Mouse (Mus musculus): ENCODE measurements around the gene Zfp668. TPM values are rescaled to one million over a fixed set of nuclear protein-coding genes. Genes with fewer than 3 reads are reported as not detected.
"Not testable (repeated sequence)": the region's sequence is repeated elsewhere in the genome, so short reads cannot be mapped to it uniquely, and the experiment has no call there.

Zfp668 gene
- total and polyA plus RNA-seq, 2 experiments from 2014 or later: 29.7 to 31.0 TPM

DNA sequence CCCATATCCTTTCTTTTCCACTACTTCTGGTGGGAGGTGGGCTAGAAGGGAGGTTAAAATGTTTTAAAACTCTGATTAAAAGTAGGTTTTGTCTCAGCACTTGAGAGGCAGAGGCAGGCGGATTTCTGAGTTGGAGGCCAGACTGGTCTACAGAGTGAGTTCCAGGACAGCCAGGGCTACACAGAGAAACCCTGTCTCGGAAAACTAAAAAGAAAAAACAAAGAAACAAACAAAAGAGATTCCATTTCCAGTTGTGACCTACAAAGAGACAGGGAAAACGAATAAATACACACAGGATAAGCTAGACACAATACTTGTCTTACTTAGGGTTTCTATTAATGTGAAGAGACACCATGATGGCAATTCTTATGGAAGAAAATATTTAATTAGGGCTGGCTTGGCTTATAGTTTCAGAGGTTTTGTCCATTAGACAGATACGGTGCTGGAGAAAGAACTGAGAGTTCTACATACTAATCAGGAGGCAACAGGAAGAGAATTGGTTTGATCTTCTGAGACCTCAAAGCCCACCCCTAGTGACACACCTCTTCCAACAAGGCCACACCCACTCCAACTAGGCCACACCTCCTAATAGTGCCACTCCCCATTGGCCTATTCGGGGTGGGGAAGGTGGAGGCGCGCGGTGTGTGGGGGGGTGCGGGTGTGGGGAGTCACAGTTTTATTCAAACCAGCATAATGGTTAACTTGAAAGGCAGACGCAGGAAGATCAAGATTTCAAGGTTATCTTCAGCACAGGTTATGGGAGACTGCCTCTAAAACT, 21.7 kb upstream of the Zfp668 start:
- Histone ChIP-seq H3K4me3 (ENCODE audit: low read depth, low read length) (no peak overlapping the region), H3K4me2 (ENCODE audit: low read depth, low read length, poor library complexity, severe bottlenecking) (no peak overlapping the region), H3K9ac (replicated peaks; ENCODE audit: low read length, poor library complexity, severe bottlenecking) (no peak overlapping the region), H3K36me3 (ENCODE audit: insufficient read depth, low read length) (0 out of 2 replicates have a peak, but pooled peaks cover under 1% of the 10 kb centered on the region), H3K4me1 (ENCODE audit: insufficient read depth, low read length) (no peaks in the 10 kb centered on the region), H3K9me3 (ENCODE audit: low read length) (no peaks in the 10 kb centered on the region), H3K27ac (ENCODE audit: low read depth, low read length) (no peak overlapping the region), H3K27me3 (ENCODE audit: insufficient read depth, low read length) (no peaks in the 10 kb centered on the region)
- whole genome bisulfite sequencing: 39% methylated on average over 10 of the region's 10 CpGs
- no peak for ATAC-seq (ENCODE audit: low FRiP score)
- TF ChIP-seq CTCF (IDR thresholded peaks at IDR 0.05): no peak
- DNase-seq (ENCODE audit: low spot score): no peak

DNA sequence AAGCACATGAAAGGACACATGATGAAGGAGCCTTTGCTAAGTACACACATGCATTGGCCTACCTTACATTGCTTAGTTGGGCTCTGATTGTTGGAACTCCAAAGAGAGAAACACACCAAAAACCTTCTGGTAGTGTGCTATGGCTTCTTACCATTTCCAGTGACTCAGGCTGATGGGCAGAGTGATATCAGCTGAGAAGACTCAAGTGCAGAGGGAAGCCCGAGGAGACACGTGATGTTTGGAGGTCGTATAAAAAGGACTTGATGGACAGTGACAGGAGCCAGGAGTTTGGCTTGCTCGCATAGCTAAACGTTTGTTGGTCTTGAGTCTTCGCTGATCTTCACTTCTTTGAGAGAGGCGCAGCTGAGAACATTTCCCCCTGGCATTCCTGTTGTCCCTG, 20.9 kb upstream of the Zfp668 start:
- ATAC-seq (ENCODE audit: low FRiP score) (no peak), DNase-seq (ENCODE audit: low spot score) (no peak)
- peaks cover 9% of the 10 kb centered on the region; the same call in 1 of the 2 replicates for H3K36me3 ChIP-seq (ENCODE audit: insufficient read depth, low read length)
- no peak overlapping the region for H3K4me2 ChIP-seq (ENCODE audit: low read depth, low read length, poor library complexity, severe bottlenecking)
- no peak for TF ChIP-seq CTCF (IDR thresholded peaks at IDR 0.05)
- H3K4me3 ChIP-seq (ENCODE audit: low read depth, low read length): no peak overlapping the region
- no peaks in the 10 kb centered on the region for H3K9me3 ChIP-seq (ENCODE audit: low read length)
- no peak overlapping the region for H3K27ac ChIP-seq (ENCODE audit: low read depth, low read length)
- H3K9ac ChIP-seq (replicated peaks; ENCODE audit: low read length, poor library complexity, severe bottlenecking): no peak overlapping the region
- no peaks in the 10 kb centered on the region for H3K27me3 ChIP-seq (ENCODE audit: insufficient read depth, low read length)
- 91% methylated on average over 7 of the region's 7 CpGs for WGBS
- H3K4me1 ChIP-seq (ENCODE audit: insufficient read depth, low read length): no peaks in the 10 kb centered on the region

DNA sequence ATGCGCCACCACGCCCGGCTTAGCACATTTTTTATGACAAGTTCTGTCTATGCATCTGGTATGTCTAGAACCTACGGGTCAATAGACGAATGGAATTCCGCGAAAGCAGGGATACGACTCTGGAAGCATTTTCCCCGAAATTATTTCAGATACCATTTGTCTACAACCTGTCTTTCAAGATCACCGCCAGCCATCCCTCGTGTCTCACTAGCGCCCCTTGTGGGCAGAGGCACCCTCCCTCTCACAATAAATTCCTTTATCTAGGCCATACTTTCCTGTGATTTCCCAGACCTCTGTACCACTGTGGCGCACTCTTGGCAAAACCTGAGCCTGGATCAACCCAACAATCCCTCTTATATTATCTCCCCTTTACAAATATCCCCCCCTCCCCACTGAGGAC, 19.8 kb upstream of the Zfp668 start:
- 64% methylated on average over 13 of the region's 13 CpGs for WGBS
- peaks cover 15% of the 10 kb centered on the region; the same call in 1 of the 2 replicates for H3K36me3 ChIP-seq (ENCODE audit: insufficient read depth, low read length)
- DNase-seq (ENCODE audit: low spot score): peak; percentile 49
- TF ChIP-seq CTCF (IDR thresholded peaks at IDR 0.05): peak; percentile 78
- no peak overlapping the region for H3K27ac ChIP-seq (ENCODE audit: low read depth, low read length)
- no peaks in the 10 kb centered on the region for H3K27me3 ChIP-seq (ENCODE audit: insufficient read depth, low read length)
- no peaks in the 10 kb centered on the region for H3K9me3 ChIP-seq (ENCODE audit: low read length)
- H3K4me3 ChIP-seq (ENCODE audit: low read depth, low read length): no peak overlapping the region
- no peak for ATAC-seq (ENCODE audit: low FRiP score)
- H3K9ac ChIP-seq (replicated peaks; ENCODE audit: low read length, poor library complexity, severe bottlenecking): no peak overlapping the region
- H3K4me2 ChIP-seq (ENCODE audit: low read depth, low read length, poor library complexity, severe bottlenecking): no peak overlapping the region
- no peaks in the 10 kb centered on the region for H3K4me1 ChIP-seq (ENCODE audit: insufficient read depth, low read length)

DNA sequence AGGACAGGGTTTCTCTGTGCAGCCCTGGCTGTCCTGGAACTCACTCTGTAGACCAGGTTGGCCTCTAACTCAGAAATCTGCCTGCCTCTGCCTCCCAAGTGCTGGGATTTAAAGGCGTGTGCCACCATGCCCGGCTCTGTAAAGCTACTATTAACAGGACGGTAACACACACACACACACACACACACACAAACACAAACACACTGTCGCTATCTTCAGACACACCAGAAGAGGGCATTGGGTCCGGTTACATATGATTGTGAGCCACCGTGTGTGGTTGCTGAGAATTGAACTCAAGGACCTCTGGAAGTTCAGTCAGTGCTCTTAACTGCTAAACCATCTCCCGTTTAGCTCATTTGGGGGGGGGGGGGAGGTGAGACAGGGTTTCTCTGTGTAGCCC, 19.3 kb upstream of the Zfp668 start:
- not testable (repeated sequence) for DNase-seq (ENCODE audit: low spot score); H3K4me1 ChIP-seq (ENCODE audit: insufficient read depth, low read length); H3K27me3 ChIP-seq (ENCODE audit: insufficient read depth, low read length); H3K9me3 ChIP-seq (ENCODE audit: low read length); ATAC-seq (ENCODE audit: low FRiP score); H3K9ac ChIP-seq (replicated peaks; ENCODE audit: low read length, poor library complexity, severe bottlenecking)
- Histone ChIP-seq H3K36me3 (ENCODE audit: insufficient read depth, low read length) (peaks cover 15% of the 10 kb centered on the region; the same call in 1 of the 2 replicates), H3K27ac (ENCODE audit: low read depth, low read length) (0 out of 2 replicates have a peak overlapping the region, but pooled peaks have one; percentile 71), H3K4me2 (ENCODE audit: low read depth, low read length, poor library complexity, severe bottlenecking) (peak overlapping the region; percentile 74; the same call in 1 of the 2 replicates), H3K4me3 (ENCODE audit: low read depth, low read length) (peak overlapping the region; percentile 60; the same call in 1 of the 2 replicates)
- 72% methylated on average over 7 of the region's 7 CpGs for WGBS

DNA sequence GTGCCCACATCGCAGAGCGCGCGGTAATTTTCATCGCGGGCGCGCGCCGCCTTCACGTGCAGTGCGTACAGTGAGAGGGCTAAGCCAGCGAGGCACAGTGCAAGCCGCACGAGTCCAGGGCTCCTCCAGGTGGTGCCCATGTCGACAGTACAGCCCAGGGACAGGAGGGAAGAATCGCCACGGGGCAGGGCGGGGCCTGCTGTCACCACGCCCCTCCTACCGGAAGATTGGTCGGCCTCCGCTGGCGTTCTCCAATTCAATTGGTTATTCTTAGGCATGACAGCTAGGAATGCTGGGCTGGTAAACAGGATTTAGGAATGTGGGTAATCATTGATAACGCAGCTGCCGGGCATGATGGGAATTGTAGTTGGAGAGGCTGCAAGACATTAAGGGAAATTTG, 18.8 kb upstream of the Zfp668 start, which contains the start of the genes Gm21974 and Vkorc1:
TSS of gene Gm21974 (minus strand) at position 13 of the 400 bp plus-strand sequence.
TSS of gene Vkorc1 (minus strand) at position 176 of the 400 bp plus-strand sequence.
- H3K27ac ChIP-seq (ENCODE audit: low read depth, low read length): peak within 1 kb of the TSS; percentile 71
- DNase-seq (ENCODE audit: low spot score) (peak; percentile 98), ATAC-seq (ENCODE audit: low FRiP score) (peak; percentile 96)
- H3K4me1 ChIP-seq (ENCODE audit: insufficient read depth, low read length): no peaks in the 10 kb centered on the region
- H3K4me3 ChIP-seq (ENCODE audit: low read depth, low read length): peak within 1 kb of the TSS; percentile 60
- H3K36me3 ChIP-seq (ENCODE audit: insufficient read depth, low read length): peaks cover 19% of the 10 kb centered on the region
- under 1% methylated on average over 26 of the region's 26 CpGs for WGBS
- peak within 1 kb of the TSS; percentile 74 for H3K4me2 ChIP-seq (ENCODE audit: low read depth, low read length, poor library complexity, severe bottlenecking)
- no peaks in the 10 kb centered on the region for H3K9me3 ChIP-seq (ENCODE audit: low read length)
- H3K9ac ChIP-seq (replicated peaks; ENCODE audit: low read length, poor library complexity, severe bottlenecking): peak within 1 kb of the TSS; percentile 69
- peak; percentile 63 for TF ChIP-seq CTCF (IDR thresholded peaks at IDR 0.05)
- no peaks in the 10 kb centered on the region for H3K27me3 ChIP-seq (ENCODE audit: insufficient read depth, low read length)

DNA sequence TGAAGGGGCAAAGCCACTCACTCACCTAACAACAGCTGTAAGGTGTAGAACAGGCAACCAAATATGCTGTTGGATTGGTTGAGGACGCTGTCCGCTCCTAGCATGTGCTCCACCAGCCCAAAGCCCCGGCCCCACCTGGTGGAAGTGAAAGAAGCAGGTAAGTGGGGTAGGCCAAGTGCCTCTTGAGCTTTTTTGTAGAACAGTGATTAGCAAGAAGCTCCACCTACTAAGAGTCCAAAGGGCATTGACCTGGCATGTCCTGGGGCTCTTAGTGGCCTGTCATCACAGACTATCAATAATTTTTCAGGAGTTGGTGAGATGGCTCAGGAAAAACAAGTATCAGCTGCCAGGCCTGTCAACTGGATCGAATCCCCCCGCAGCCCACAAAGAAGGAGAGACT, 17.9 kb upstream of the Zfp668 start:
- ATAC-seq (ENCODE audit: low FRiP score): no peak
- Histone ChIP-seq H3K27ac (ENCODE audit: low read depth, low read length) (no peak overlapping the region), H3K4me1 (ENCODE audit: insufficient read depth, low read length) (no peaks in the 10 kb centered on the region), H3K4me2 (ENCODE audit: low read depth, low read length, poor library complexity, severe bottlenecking) (peak overlapping the region; percentile 74), H3K27me3 (ENCODE audit: insufficient read depth, low read length) (no peaks in the 10 kb centered on the region), H3K36me3 (ENCODE audit: insufficient read depth, low read length) (peaks cover 28% of the 10 kb centered on the region), H3K4me3 (ENCODE audit: low read depth, low read length) (peak overlapping the region; percentile 60), H3K9ac (replicated peaks; ENCODE audit: low read length, poor library complexity, severe bottlenecking) (peak overlapping the region; percentile 69; the same call in 1 of the 2 replicates), H3K9me3 (ENCODE audit: low read length) (no peaks in the 10 kb centered on the region)
- DNase-seq (ENCODE audit: low spot score): no peak
- WGBS: 89% methylated on average over 5 of the region's 5 CpGs
- no peak for TF ChIP-seq CTCF (IDR thresholded peaks at IDR 0.05)
